Mouse (Mus musculus) telencephalon, adult 2 months (tissue): ENCODE results near the gene Mroh2a.

ENCODE experiments used
- DNase-seq: peaks from one replicate; pipeline ENCODE4 v3.0.0-alpha.2; 2011; ENCODE audit warnings: low read depth, low spot score

Gene Mroh2a

DNA sequence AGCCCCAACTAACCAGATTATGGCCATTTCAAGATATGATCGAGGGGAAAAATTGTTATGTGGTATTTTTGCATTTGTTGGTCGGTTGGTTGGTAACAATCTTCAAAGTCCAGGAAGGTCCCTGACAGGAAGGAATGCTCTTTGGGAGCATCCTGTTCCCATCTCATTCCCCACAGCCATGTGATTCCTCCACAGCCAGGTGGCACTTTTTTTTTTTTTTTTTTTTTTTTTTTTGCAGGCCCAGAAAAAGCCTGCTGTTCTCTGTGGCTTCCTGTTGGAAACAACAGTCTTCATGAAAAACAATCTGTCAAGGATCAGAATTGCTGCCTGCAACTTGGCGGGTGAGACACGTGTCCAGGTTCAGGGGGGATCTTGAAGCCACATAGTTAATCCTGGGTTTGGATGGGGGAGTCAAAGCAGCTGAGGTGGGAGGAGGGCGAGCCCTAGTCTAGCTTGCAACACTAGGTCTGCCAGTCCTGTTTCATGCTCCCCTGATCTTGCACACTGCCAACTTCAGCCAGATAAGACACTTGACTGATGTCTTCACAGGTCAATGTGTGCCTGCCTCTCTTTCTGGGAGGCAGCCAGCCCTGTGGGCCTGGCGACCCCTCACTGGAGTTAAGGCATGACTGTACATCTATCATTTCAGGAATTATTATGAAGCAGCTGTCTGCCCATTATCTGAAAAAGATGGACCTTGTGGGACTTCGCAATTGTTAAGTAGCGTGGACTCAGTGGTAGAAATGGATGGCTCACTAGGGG, 32.3 kb downstream of the Mroh2a start:
- DNase-seq, result peak; percentile 18

DNA sequence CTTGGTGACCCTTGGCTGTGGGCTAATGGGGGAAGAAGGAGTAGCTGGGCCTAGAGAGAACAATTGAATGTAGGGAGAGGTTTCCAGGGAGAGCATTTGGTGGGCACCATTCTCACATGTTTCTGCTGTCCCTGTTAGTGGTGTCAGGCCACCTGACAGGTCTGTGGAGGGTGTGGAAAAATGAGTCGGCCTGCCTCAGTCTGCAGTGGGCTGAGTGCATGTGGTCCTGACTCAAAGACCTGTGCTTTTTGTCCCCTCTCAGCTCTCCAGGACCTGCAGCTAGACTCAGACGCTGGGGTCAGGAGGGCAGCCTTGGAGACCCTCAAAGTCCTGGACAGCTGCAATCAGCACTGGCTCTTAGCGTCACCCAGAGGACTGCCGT, 32.8 kb downstream of the Mroh2a start:
- no peak for DNase-seq

DNA sequence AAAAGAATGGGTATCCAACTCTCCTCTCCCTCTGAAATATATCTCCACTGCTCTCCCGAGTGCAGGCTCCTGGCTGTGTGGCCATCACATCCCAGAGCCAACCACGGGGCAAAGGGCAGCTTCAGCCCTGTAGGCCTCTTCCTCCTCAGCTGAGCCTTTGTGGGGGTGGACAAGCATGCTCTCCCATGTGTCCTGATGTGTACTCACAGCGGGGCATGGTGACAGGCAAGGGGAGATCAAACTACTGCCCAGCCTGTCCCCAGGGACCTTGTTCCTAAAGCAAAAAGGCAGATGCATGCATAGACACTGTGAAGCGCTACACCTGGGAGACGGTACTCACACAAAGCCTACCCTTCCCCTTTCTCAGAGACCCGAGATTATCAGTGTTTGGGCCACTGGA, 33.3 kb downstream of the Mroh2a start:
- no peak for DNase-seq

DNA sequence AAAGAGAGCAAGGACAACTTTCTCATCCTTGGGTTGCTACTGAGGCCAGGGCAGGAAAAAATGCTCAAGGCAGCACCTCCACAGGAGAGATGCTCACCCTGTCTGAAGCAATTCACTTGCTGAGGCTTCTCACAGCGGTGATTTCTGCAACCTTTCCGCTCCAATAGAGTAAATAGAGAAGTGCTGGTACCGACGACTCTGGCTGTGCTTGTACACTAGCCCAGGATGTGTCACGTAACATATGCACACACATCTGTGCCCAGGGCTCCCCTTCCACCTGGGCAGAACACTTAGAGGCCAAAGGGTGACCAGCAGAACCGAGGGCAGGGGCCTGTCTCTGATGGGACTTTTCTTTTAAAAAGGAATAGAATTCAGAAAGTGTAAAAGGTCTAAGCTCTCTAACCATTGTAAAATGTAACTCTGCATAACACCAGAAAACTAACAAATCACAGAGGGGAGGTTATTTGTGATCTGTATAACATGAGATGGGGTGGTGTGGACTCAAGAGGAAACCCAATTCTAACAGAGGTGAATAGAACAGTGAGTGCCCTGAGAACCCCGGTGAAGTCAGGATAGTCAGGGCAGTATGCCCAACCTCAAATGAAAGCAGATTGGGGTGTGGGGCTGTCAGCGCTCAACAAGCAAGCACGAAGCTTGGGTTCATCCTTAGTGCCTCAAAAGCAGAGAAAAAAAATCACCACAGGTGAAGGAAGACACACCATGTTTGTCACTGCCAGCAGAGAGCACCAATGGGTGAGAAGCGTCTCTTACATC, 34.0 kb downstream of the Mroh2a start:
- no peak for DNase-seq

DNA sequence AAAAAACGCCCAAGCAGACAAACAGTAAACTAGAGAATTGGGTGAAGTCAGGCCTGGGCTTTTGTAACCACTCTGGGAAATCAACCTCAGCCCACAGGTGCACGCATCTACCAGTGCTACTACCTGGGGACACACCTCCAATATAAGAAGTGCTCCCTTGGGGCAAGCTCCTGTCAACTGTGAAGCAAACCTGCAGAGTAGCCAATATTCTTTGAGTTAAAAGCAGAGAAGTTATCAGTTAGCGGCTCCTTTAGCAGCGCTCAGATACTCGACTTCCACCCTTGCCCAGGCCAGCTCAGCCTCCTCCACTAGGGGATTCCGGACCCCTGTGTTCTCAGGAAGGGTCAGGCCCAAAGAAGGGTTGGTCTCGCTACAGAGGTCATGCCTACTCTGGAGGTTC, 34.9 kb downstream of the Mroh2a start:
- no peak for DNase-seq

DNA sequence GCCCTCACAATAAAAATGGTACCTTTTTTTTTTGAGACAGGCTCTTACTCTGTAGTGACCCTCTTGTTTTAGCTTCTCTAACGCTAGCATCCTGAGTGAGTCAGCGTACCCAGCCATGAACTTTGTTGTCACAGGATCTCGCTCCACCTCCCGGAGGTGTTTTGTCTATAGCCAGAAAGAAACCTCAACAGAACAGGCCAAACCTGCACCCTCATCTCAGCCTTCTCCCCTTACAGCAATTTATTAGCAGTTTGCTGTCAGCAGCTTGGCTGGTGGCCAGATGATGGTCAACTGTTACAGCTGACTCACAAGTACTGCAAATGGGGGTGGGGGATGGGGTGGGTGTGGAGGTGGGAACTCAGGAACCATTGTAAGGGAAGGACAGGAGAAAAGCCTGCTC, 35.5 kb downstream of the Mroh2a start:
- peak; percentile 26 for DNase-seq

DNA sequence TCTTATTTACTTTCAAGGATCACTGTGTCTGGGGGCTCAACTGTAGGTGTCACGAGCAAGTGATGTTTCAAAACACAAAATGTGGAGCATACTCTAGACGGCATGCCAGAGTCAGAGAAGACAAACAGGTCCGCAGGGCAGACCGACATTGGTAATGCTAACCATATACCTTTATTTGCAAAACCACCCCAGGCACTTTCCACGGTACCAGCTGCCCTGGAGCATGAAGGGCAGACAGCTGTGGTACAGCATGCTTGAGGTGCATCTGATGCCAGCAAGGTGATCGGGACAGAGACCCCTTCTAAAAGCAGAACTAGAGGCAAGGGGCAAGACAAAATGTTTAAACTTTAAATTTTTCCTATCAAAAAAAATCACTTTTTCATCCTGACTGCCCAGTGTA, 36.2 kb downstream of the Mroh2a start:
- DNase-seq, result no peak

DNA sequence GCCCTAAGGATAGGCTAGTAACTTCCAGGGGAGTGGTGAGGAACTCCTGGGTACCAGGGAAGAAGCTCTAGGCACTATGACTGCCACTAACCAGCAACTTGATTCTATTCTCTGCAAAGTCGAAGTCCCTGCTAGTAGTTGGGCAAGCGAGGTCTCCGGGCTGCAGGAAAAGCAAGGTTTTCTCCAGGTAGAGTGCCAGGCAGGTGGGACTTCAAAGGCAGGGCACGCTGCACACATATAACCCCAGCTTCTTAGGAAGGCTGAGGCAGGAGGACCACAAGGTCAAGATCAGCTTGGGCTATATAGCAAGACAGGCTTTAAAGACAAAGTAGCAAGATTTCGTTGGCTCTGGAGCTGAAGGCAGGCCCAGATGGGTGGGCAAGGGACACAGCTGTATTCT, 37.0 kb downstream of the Mroh2a start:
- no peak for DNase-seq

DNA sequence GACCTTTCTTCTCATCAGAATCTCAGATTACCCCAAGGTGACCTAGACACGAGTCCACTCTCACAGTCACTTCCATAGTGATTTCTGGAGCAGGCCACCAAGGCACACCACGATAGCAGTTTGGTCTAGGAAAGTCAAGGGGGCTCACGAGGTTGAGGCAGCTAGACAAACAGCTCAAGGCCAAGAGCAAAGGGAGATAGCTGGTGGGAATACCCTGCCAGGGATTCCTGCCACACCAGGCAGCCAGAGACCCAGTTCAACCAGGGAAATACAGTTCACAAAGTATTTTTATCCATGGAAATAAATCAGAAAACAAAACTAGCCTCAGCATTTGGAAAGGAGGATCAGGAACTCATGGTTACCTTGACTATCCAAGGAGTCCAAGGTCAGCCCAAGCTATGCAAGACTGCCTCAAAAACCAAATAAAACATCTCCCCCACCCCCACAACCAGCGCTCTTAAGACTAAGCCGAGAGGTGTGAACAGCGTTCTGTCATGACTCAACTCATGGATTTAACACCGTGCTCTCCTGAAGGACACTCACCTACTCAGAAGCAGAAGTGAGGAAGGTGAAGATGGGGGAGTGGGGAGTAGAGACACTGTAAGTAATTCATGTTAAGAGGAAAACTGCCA, 37.6 kb downstream of the Mroh2a start:
- DNase-seq, result no peak

DNA sequence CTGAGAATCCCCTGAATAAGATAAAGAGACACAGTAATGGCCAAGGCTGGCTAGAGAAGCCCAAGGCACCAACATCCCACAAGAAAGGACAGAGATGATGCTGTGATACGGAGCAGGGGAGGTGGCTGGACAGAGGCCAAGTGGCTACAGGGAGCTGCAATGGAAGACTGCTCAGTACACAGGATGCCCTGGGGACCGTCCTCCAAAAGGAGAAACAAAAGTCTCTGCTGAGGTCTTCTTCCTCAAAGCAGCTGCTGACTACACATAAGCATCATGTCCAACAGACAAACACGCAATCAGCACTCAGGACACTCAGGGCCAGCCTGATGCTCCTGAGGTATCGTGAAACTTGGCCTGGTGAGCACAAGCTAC, 38.1 kb downstream of the Mroh2a start:
- DNase-seq, result no peak

DNA sequence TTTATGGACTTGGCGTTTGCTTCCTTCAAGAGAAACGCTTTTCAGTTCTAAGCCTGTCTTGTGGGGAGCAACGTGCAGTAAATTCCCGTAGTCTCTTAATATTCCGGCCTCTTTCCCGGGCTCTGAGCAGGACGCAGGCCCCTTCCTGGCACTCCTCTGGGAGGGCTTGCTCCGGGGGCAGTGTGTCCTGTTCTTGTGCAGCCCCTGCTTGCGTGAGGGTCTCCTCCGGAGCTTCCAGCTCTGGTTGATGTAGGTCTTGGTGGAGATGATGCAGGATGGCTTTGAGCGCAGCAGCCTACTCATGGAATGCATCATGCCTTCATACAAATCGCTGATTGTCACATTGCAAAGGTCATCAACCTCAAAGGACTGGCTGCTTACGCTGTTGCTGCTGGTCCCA, 39.3 kb downstream of the Mroh2a start:
- no peak for DNase-seq

DNA sequence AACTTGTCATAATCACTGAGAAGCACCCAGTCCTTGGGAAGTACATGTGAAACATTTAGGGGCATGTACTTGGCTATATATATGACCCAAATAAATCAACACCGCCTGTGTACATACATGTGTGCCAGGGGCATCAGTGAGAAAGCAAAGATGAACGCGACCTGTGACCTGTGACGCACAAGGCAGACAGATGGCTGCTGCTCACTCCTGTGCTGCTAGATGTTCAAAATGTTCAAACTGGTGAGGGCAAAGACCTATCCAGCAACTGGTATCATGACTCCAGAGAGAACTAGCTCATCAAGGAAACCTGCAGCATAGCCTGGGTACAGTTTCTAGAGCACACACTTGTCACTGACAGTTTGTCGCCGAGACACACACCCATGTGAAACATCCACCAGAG, 40.7 kb downstream of the Mroh2a start:
- DNase-seq, result no peak

DNA sequence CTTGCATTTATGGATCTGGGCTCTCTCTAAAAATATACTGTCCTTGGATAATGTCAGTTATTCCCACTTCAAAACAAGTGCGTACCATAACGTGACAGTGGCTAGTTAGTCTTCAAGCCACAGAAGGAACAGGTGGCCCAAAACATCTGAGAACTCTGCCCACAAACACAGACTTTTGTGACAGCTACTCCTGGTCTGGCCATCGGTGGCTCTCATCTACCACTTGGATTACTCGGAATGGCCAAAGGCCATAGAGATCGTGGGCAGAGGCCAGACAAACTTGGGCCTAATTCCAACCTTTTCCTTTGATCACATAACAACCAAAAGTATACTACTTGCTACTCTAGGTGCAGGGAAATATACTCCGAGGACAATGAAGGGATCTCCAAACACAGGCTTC, 41.3 kb downstream of the Mroh2a start:
- no peak for DNase-seq

DNA sequence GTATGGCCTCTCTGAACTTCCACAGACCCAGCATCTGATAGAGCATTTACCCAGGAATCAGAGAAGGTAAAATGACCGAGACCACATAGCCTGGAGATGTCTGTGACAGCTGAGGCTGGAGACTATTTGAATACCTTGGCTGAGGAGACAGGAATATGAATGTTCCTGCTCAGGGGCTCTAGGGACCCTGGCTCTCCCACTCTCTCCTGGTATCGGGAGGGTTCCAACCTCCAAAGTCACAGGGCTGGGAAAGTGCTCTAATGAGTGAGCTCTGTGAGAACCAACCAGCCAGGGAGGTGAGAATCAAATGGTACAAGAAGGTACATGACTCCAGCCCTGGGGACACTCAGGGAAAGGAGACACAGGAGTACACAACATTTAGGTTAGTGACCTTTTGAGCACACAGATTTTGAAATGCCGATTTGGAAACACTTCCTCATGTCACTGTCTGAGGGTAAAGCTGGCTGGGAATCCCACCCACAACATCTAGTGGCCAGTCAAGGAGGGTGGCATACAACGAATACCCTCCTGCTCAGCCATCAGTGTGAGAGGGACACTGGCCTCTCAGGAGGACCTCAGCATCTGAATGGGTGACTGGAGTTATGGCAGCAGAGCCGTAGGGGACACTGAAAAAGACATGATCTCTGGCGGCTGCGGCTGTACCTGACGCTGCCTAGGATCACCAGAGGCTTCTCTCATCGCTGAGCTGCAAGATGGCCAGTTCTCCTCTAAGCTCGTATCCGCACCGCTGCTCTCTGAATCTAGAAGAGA, 42.9 kb downstream of the Mroh2a start:
- no peak for DNase-seq

DNA sequence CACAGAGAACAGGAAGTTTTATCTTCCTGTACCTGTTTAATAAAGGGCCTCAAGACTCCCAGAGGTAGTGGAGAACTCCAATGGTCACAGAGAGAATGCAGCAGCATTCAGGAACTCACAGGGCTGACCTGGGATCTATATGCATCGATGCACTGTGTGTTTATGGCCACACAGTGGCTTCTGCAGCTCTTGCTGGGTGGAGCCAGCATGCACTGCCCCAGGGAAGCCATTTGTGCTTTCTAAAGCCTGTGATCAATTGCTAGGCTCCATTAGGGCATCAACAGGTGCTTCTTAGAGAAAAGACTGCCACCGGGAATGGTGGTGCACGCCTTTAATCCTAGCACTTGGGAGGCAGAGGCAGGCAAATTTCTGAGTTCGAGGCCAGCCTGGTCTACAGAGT, 46.1 kb downstream of the Mroh2a start:
- DNase-seq, result no peak

DNA sequence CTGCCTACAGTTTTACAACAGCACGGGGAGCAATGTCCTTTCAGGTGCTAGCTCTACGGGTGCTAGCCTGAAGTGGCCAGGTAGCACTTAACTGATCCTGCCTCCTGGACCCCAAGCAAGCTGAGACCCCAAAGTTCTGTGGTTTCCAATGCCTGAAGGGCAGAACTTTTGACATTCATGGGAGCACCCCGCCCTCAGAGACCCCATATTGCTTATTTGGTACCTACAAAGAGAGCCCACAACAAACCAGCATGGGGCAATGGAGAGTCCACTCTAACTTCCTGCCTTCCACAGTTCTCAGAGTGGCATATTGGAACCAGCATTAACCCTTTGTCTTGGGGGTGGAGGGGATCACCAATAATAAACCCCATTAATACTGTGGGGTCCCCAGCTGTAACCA, 46.5 kb downstream of the Mroh2a start:
- DNase-seq, result no peak

DNA sequence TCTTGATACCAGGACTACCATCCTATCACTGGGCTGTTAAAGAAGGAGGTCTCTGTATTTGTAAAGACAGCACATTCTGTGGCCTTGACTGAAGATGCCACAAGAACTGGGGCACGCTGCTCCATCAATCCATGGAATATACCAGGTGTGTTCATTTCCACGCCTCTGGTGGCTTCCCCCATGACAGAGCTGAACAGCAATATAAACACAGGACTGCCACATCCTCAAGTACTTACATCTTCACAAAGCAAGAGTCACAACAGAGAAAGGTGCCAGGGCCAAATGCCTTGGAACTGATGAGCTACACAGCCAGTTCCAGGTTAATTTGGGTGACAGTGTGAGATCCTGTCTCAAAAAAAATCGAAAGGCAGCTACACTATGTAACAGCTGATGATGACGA, 47.0 kb downstream of the Mroh2a start:
- no peak for DNase-seq

DNA sequence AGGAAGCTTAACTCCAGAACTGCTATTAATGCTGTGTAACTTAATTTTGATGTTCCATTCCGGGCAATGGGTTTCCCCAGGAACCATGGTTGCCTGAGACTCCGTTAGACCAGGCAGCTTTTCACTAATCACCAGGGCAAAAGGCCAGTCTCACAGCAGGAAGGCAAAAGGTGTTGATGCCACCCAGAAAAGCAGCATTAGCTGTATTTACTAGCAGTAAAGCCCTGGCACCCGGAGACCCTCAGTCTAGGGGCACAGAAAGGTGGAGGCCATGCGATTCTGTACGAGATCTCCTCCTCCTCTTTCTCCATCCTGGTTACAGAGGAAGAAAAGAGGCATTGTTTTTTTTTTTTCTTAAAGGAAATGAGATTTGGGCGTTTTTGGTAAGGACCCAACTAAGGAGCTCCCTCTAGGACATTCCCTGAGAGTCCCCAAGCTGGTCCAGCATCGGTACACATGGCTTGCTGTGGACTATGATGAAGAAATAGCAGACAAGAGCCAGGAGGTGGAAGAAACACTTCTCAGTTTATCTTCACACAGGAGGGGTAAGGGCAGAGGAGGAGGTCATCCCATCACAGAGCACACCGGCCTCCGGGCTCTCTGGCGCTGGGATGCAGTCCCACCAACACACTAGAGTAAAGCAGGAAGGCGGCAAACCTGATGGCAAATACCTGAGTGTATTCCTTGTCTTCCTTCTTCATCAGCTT, 47.7 kb downstream of the Mroh2a start:
- DNase-seq, result no peak

DNA sequence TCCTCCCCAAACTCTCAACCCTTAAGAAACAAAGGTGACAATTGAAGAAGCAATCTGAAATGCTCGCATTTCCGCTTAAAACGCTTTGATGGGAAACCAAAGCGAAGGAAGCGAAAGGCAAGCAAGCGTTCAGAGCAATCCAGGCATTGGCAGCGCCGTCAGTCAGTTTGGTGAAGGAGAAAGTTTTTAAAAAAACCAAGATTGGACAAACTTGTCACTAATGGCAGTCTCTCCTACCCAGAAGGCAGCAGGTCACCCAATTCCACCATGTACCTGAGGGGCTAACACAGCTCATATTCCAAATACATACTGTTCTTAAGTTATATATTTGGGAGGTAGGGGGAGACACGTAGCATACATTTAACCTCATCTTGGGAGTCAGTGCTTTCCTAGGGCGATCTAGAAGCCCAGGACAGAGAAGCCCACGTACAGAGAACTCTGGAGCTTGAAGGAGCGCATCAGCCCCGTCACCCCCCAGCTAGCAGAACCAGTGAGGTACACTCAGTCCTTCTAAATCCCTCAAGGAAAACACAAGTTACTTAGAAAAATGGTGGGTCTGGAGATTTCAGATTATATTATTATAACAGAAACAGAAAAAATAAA, 48.4 kb downstream of the Mroh2a start:
- DNase-seq, result no peak

DNA sequence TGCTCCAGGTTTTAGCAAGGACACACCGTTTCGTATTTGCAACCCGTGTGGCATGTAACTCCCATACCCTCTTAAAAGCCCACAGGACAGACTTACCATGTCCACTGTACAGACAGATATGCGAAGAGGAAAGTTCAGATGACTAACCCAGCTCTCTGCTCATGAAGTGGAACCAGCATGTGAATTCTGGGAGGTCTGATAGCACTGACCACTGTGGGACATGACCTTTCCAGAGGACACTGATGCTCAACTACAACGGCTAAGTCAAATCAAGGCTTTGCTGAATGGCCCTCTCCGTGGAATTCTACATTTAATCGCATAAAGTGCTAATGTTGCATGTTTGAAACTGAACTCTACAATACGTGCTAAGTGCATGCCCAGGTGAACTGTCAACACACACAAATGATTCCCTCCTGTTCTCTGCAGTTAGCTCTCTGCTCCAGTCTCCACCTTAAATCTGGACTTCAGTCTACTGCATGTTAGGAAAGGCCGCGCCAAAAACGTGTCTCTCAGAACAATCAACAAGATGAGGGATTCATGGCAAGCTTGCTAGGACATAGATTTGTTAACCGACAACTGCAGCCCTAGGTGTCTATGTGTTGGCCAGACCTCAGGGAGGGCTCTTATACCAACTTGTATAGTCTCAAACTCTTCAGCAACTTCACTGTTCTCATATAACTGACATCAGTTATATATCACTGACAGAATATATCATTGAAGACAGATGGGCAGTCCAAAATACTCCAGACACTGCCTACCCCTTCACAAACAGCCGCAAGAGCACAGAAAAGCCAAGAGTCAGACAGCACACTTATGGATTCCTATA, 49.1 kb downstream of the Mroh2a start:
- no peak for DNase-seq
